Mouse (Mus musculus) forebrain, embryonic 11.5 days (tissue): Measurements from ENCODE around the gene Hoxb8. TPM values are rescaled to one million over a fixed set of nuclear protein-coding genes. Genes with fewer than 3 reads are reported as not detected.
A peak's percentile ranks its signal among the peaks of the same experiment; 100 is the strongest.

Source experiments
- ATAC-seq: fragments of 200-750 bp; cut with Nextera tagmentation; replicated peaks from 2 replicates; pipeline ENCODE4 v1.8.0; 2017; ENCODE audit warnings: moderate TSS enrichment; ENCODE audit not compliant: low FRiP score
- DNase-seq: peaks from one replicate; pipeline ENCODE4 v3.0.0-alpha.2; 2017; ENCODE audit warnings: low spot score
- H3K27ac ChIP-seq: fragments of 300-500 bp; sonication (generic); 2 replicates; pipeline ENCODE4 v1.5.1; 2014; ENCODE audit warnings: low read depth, low read length
- H3K27me3 ChIP-seq: fragments of 300-500 bp; sonication (generic); 2 replicates; pipeline ENCODE4 v1.6.1; 2014; ENCODE audit warnings: mild to moderate bottlenecking, low read length, mixed read lengths; ENCODE audit not compliant: control insufficient read depth, insufficient read depth
- H3K36me3 ChIP-seq: fragments of 300-500 bp; sonication (generic); 2 replicates; pipeline ENCODE4 v1.6.1; 2014; ENCODE audit warnings: mild to moderate bottlenecking, low read length, moderate library complexity, mixed read lengths; ENCODE audit not compliant: control insufficient read depth, insufficient read depth
- H3K4me1 ChIP-seq: fragments of 300-500 bp; sonication (generic); replicated peaks from 2 replicates; pipeline ENCODE4 v1.6.1; 2014; ENCODE audit warnings: low read length, mixed read lengths; ENCODE audit not compliant: control insufficient read depth, insufficient read depth
- H3K4me2 ChIP-seq: fragments of 300-500 bp; sonication (generic); 2 replicates; pipeline ENCODE4 v1.6.1; 2014; ENCODE audit warnings: low read depth, mild to moderate bottlenecking, low read length, moderate library complexity, mixed read lengths; ENCODE audit not compliant: severe bottlenecking
- H3K4me3 ChIP-seq: fragments of 300-500 bp; sonication (generic); 2 replicates; pipeline ENCODE4 v1.5.1; 2014; ENCODE audit warnings: low read depth, low read length
- H3K9ac ChIP-seq: fragments of 300-500 bp; sonication (generic); 2 replicates; pipeline ENCODE4 v1.6.1; 2014; ENCODE audit warnings: low read length
- H3K9me3 ChIP-seq: fragments of 300-500 bp; sonication (generic); 2 replicates; pipeline ENCODE4 v1.6.1; 2016; ENCODE audit warnings: low read length, mixed read lengths; ENCODE audit not compliant: control insufficient read depth
- WGBS: fragments of 180-500 bp; shearing (Covaris S2); extraction: QIAGEN DNeasy Blood & Tissue Kit; methylation state at CpG from one replicate; pipeline ENCODE4 v1.1.7; 2014; 5-methylcytosine and 5-hydroxymethylcytosine counted together
- polyA plus RNA-seq: library from polyadenylated mRNA; unstranded; fragments of >200 nt; fragmentation: Nextera tagmentation; extraction: Ambion mirVana; gene quantifications from 2 replicates; pipeline ENCODE4 v1.2.1, GENCODE M21; 2014

Hoxb8 gene
- polyA plus RNA-seq, 1 experiment from 2014 or later, result not detected

DNA sequence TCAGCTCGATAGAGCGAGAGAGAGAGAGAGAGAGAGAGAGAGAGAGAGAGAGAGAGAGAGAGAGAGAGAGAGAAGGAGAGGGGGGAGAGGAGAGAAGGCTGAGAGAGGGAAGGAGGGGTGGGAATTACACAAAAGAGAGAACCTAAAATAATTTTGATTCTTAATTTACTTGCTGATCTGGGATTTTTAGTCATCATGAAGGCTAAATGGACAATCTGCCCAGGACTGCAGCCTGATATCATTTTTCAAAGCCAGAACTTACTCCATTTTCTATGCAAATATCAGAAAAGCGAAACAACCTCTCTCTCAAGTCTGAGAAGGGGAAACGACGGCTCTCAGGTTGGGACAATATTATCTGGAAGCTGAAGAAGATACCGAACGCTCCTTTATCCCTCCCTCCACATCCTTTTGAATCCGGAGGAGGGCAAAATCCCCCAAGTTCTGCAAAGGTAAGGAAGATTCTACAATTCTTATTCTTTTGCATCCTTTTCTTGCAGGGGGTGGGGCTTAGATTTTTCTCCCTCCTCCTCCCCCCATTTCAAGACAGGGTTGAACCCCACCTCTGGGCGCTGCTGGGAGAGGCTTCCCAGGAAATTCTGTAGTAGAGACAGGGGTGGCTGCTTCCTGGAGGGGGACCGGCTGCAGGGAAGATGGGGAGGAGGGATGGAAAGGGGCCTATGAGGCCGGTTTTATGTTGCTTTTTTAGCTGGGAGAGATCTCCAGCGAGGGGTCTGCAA is 11.0 kb downstream of the Hoxb8 start:
- Histone ChIP-seq H3K27ac (no peak overlapping the region), H3K9ac (no peak overlapping the region), H3K4me1 (no peaks in the 10 kb centered on the region), H3K4me2 (no peak overlapping the region), H3K9me3 (no peaks in the 10 kb centered on the region), H3K4me3 (no peak overlapping the region), H3K36me3 (no peaks in the 10 kb centered on the region), H3K27me3 (peaks cover 97% of the 10 kb centered on the region)
- WGBS, result under 1% methylated on average over 12 of the region's 12 CpGs
- ATAC-seq (no peak), DNase-seq (no peak)

DNA sequence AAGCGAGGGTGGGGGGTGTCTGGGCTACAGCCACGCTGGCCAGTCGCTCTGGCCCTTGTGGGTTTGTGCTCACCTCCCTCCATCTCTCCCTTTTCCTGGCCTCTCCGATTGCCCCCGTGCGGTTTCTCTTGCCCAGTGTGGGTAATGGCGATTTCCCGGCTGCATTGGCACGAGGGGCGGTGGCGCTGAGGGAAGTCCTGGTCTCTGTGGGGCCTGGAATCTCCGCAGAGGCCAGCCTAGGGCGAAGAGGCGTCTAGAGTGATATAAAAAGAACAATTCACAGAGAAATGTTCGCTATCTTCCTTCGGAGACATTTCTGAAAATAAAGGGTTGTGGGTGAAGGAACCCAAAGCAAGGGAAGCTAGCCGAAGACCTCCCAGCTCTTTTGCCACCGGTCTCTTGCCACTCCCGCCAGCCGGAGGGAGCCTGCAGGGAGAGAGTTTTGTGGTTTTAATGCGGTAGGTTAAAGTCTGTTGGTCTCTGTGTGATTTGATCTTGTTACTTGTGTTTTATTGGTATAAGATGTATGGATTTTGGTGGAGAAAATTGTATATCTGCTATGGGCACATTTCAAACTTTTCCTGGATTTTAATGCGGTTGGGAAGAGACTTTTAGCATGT is 11.7 kb downstream of the Hoxb8 start:
- Histone ChIP-seq H3K4me3 (no peak overlapping the region), H3K9me3 (no peaks in the 10 kb centered on the region), H3K36me3 (no peaks in the 10 kb centered on the region), H3K4me1 (no peaks in the 10 kb centered on the region), H3K27ac (no peak overlapping the region), H3K9ac (no peak overlapping the region), H3K4me2 (no peak overlapping the region), H3K27me3 (peaks cover 97% of the 10 kb centered on the region)
- no peak for DNase-seq
- under 1% methylated on average over 22 of the region's 22 CpGs for WGBS
- ATAC-seq, result no peak

DNA sequence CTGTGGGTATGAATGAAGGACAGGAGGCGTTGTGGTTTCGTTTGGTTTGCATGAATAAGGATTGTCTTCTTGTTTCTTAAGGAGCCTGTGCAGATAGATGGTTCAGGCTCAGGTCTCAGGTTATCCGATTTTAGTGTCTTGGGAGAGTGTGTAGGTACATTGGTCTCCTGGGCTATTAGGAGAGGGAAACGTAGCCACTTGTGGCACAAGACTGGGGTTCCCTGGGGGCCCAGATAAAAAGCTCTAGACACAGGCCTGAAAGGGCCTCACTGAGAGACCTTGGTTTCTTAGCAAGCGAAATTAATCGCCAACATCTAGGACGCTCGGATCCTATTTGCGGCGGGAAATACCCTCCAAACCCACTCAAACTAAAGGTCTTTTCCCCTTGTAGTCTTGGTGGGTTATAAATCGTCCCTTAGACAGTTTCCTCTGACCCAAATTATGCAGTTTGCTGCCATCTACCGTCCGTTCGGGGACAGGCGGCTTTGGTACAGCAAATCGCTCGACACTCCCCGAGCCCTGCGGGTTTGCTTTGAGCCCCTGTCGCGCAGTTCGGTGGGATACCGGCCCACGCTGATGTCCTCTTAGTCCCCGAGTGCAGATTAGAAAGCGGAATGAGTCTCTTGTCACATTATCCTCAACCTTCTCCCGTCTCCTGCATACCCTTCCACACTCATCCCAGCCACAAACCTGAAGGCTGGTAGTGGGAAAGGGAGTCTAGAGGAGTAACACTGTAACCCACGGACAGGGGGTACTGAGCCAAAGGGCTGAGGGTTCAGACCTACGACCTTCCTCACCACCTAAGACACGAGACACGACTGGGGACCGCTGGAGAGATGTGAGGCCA is 12.8 kb downstream of the Hoxb8 start:
- DNase-seq, result peak; percentile 89
- Histone ChIP-seq H3K4me1 (no peaks in the 10 kb centered on the region), H3K27ac (no peak overlapping the region), H3K4me2 (no peak overlapping the region), H3K9ac (no peak overlapping the region), H3K4me3 (no peak overlapping the region), H3K27me3 (peaks cover 97% of the 10 kb centered on the region), H3K36me3 (no peaks in the 10 kb centered on the region), H3K9me3 (no peaks in the 10 kb centered on the region)
- WGBS, result under 1% methylated on average over 32 of the region's 32 CpGs
- ATAC-seq, result no peak

DNA sequence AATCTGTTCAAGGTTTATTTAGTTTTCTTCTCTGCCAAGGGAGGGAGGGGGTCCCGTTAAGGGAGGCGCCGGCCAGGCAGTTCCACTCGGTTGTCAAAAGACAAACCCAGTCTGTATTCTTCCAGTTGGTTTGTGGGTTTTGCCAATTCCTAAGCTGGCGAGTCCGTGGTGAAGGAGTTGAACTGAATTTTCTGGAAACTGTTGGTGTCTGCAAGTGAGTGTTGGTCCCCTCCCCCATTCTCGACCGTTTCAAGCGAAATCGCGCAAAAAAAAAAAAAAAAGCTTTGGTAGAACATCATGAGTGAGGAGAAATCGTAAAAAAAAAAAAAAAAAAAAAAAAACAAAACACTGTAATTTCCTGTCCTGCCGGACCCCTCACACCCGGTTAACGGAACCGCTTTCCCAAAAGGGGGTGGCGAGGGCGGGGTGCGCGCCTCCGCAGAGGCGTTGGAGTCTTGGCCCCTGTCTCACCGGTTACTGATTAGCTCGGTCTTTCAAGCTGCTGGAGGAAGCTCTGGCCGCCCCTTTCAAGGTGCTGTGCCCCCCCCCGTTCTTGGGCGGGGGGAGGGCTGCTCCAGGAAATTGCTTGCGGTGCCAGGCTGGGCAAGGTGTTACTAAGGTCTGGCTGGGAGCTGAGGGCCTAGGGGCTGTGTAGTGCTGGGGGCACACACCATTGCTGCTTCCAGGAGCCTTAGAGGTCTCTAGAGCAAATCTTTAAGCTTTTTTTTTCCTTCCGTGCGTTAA is 13.6 kb downstream of the Hoxb8 start:
- no peak overlapping the region for H3K27ac ChIP-seq
- 1% methylated on average over 29 of the region's 30 CpGs for WGBS
- peaks cover 97% of the 10 kb centered on the region for H3K27me3 ChIP-seq
- H3K9me3 ChIP-seq, result no peaks in the 10 kb centered on the region
- H3K4me1 ChIP-seq, result no peaks in the 10 kb centered on the region
- no peak for ATAC-seq
- H3K4me2 ChIP-seq, result no peak overlapping the region
- no peak for DNase-seq
- no peak overlapping the region for H3K4me3 ChIP-seq
- no peak overlapping the region for H3K9ac ChIP-seq
- H3K36me3 ChIP-seq, result no peaks in the 10 kb centered on the region

DNA sequence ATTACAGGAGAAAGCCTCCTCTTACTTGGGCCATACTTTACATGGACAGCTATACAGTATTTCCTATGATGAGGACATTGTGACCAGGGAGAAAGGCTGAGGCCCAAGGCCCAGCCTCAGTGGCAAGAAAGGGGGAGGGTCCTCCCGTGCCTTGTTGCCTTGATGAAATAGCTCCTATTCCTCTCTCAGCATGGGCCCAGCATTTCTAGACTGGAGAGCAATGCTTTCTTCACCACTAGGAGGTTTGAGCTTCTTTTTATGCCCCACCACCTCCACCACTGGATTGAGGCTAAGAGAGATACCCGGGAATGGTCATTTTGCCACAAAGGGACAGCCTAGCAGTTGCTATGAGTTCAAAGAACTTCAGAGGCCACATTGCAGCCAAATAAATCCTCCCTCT is 15.3 kb downstream of the Hoxb8 start:
- no peak overlapping the region for H3K9ac ChIP-seq
- 0% methylated on average over 2 of the region's 2 CpGs for WGBS

DNA sequence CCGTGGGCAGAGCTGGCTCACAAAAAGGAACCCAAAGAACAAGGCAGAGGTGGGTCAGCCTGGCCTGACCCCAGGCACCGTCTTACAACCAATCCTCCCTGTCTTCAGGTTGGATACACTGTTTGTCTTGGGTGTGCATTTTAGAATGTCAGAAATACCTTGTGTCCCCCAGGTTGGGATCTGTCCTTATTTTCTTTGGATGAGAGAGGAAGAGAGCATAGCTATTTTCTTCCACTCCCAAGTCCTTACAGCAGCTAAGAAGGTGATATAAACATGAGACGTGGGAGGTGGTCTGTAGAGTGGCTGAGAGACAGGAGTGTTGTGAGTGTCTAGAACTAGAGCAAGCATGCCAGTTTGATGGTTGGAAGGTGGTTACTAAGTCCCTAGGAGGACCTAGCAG is 15.7 kb downstream of the Hoxb8 start:
- DNase-seq (no peak), ATAC-seq (no peak)
- Histone ChIP-seq H3K4me1 (no peaks in the 10 kb centered on the region), H3K4me3 (no peak overlapping the region), H3K9ac (no peak overlapping the region), H3K27ac (no peak overlapping the region), H3K27me3 (peaks cover 100% of the 10 kb centered on the region), H3K36me3 (no peaks in the 10 kb centered on the region), H3K9me3 (no peaks in the 10 kb centered on the region), H3K4me2 (no peak overlapping the region)
- 2% methylated on average over 3 of the region's 3 CpGs for WGBS

More for the DNA sequence above, 15.3 kb downstream of the Hoxb8 start:
- Histone ChIP-seq H3K4me3 (no peak overlapping the region), H3K27me3 (peaks cover 100% of the 10 kb centered on the region), H3K4me2 (no peak overlapping the region), H3K4me1 (no peaks in the 10 kb centered on the region), H3K36me3 (no peaks in the 10 kb centered on the region), H3K27ac (no peak overlapping the region), H3K9me3 (no peaks in the 10 kb centered on the region)
- ATAC-seq (no peak), DNase-seq (no peak)

DNA sequence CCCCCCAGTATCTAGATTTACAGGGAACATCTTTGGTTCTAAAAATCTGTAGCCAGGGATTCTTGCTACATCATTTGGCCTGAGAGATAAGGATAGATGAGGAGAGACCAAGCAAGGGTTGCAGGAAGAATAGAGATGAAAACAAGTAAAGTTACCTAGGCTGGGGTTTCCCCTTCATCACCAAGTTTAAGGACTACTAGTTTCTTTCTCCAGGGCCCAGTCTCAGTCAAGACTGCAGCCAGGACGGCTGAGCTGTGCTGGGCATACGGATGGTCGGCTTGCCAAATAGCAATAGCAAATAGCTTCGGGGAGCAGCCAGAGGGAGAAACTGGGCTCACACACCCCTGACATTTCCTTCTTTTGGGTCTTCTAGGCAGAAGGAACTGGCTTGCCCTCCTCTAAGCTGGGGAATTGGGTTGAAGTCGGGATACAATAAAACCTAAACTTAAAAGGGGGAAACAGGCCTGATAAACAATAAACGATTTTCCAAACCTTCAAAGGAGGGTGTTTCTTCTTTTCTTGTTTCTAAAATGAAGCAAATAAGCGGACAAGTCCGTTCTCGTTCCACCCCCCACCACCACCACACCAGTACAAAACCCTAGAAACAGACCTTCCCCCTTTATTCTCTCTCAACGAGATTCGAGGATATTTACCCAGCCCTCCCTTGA is 16.4 kb downstream of the Hoxb8 start:
- no peak overlapping the region for H3K4me3 ChIP-seq
- H3K9ac ChIP-seq, result no peak overlapping the region
- H3K36me3 ChIP-seq, result no peaks in the 10 kb centered on the region
- no peaks in the 10 kb centered on the region for H3K9me3 ChIP-seq
- no peak for ATAC-seq
- H3K4me1 ChIP-seq, result no peaks in the 10 kb centered on the region; the same call in 1 of the 2 replicates
- peaks cover 100% of the 10 kb centered on the region for H3K27me3 ChIP-seq
- no peak overlapping the region for H3K4me2 ChIP-seq
- 4% methylated on average over 11 of the region's 11 CpGs for WGBS
- DNase-seq, result no peak
- no peak overlapping the region for H3K27ac ChIP-seq
